Mouse (Mus musculus): ENCODE results near the gene Ctrb1.

- TF ChIP-seq CTCF (conservative IDR thresholded peaks at IDR 0.05; ENCODE audit: low read length) (no peak), POU5F1 (IDR thresholded peaks at IDR 0.05; ENCODE audit: borderline replicate concordance, low read length) (no peak), NANOG (IDR thresholded peaks at IDR 0.05; ENCODE audit: borderline replicate concordance, low read length) (no peak)
Measured at GRCm38 (mm10) chr8:111705699-111706098, 14.9 kb upstream of the Ctrb1 start.

All from E14TG2a.4 (cell line).